Mouse (Mus musculus): ENCODE data around the gene Grm7.

DNA sequence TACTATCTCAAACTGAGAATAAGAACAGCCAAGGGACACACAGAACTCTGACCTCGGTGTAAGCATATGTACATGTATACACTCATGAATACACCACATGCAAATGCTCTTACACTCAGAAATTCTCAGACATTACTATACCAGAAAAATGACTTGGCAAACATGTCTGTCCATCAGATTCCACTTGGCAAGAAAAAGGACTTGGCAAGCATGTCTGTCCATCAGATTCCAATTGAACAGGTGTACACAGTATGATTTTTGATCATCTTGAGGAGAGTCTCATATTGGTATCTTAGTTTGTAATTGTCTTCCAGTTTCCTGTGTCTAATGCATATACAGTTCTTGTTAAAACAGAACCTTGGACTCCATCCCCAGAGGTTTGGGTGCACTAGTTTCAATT, 19.1 kb downstream of the Grm7 start:
- no peak for TF ChIP-seq MAFK (IDR thresholded peaks at IDR 0.05; ENCODE audit: insufficient read depth, low read depth, low read length)
- TF ChIP-seq CHD2 (IDR thresholded peaks at IDR 0.05; ENCODE audit: low read depth, low read length): no peak
- TF ChIP-seq HCFC1 (IDR thresholded peaks at IDR 0.05; ENCODE audit: borderline replicate concordance, insufficient read depth, low read length): no peak
